Mouse (Mus musculus): ENCODE measurements around the gene Slc10a7. TPM values are rescaled to one million over a fixed set of nuclear protein-coding genes. Genes with fewer than 3 reads are reported as not detected.
"Not testable (repeated sequence)": the region's sequence is repeated elsewhere in the genome, so short reads cannot be mapped to it uniquely, and the experiment has no call there.

The Slc10a7 gene
- polyA plus RNA-seq, 1 experiment from 2014 or later, result 7.1 TPM

DNA sequence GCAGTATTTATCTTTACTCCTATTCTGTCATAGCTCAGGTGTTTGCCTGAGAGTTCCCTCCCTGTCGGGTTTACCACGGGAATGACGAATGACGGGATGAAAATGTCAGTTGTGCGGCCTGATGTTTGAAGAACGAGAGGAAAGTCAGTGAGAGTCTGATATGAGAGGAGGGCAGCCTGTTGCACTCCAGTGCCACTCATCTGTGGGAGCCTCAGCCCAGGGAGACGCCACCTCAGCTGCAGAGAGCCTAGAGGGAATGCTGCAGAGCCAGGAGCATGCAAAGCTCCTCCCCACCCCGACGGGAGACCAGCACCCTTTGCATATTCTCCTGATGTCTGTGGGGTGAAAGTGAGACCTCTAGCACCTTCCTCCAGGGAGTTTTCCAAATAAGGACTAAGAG lies 196.8 kb downstream of the Slc10a7 start:
- no peak overlapping the region for H3K27ac ChIP-seq (ENCODE audit: low read depth, low read length)
- ATAC-seq (ENCODE audit: low read depth), result no peak
- H3K4me2 ChIP-seq (ENCODE audit: low read depth, low read length), result no peak overlapping the region
- 58% methylated on average over 9 of the region's 9 CpGs for WGBS
- no peak overlapping the region for H3K4me3 ChIP-seq (ENCODE audit: low read depth, low read length)
- H3K27me3 ChIP-seq (ENCODE audit: control insufficient read depth, insufficient read depth, low read length), result no peaks in the 10 kb centered on the region
- no peak overlapping the region for H3K9ac ChIP-seq (replicated peaks; ENCODE audit: low read depth, low read length)
- H3K4me1 ChIP-seq (ENCODE audit: control insufficient read depth, insufficient read depth, low read length), result no peaks in the 10 kb centered on the region
- H3K36me3 ChIP-seq (ENCODE audit: control insufficient read depth, insufficient read depth, low read length), result no peaks in the 10 kb centered on the region
- no peaks in the 10 kb centered on the region for H3K9me3 ChIP-seq (ENCODE audit: control insufficient read depth, low read length)

DNA sequence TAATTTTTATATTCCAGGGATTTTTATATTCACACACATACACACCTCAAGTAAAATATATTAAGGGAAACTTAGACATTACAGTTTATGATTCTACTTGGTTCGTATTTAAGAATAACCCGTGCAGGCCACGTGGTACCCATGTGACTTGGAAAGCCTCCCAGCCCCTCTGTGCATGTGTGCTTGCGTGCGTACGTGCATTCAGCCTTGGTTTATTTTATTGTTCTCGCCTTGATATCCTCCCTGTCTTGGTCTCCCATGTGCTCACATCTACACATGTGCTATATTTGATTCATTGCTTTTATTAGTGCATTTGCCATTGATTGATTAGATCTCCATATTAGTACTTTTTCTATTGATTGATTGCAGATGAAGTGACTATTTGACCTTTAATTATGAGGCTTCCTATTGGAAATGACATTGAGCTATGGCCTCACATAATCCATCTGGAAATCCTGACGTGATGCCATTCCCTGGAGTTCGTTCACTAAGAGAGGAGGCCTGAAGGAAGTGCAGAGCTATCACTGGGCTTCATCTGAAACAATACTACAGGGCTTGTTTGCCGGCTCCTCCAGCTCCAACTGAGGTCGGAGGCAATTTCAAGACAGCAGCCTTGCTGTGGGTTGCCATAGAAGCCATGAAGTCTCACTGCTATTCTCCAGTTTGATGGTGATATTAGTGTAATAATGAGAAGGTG lies 200.9 kb downstream of the Slc10a7 start:
- Histone ChIP-seq H3K4me3 (ENCODE audit: low read depth, low read length) (no peak overlapping the region), H3K27ac (ENCODE audit: low read depth, low read length) (no peak overlapping the region), H3K4me1 (ENCODE audit: control insufficient read depth, insufficient read depth, low read length) (no peaks in the 10 kb centered on the region), H3K36me3 (ENCODE audit: control insufficient read depth, insufficient read depth, low read length) (no peaks in the 10 kb centered on the region), H3K27me3 (ENCODE audit: control insufficient read depth, insufficient read depth, low read length) (no peaks in the 10 kb centered on the region), H3K9me3 (ENCODE audit: control insufficient read depth, low read length) (no peaks in the 10 kb centered on the region), H3K4me2 (ENCODE audit: low read depth, low read length) (no peak overlapping the region), H3K9ac (replicated peaks; ENCODE audit: low read depth, low read length) (no peak overlapping the region)
- WGBS, result 57% methylated on average over 11 of the region's 11 CpGs
- peak; percentile 66 for ATAC-seq (ENCODE audit: low read depth)

DNA sequence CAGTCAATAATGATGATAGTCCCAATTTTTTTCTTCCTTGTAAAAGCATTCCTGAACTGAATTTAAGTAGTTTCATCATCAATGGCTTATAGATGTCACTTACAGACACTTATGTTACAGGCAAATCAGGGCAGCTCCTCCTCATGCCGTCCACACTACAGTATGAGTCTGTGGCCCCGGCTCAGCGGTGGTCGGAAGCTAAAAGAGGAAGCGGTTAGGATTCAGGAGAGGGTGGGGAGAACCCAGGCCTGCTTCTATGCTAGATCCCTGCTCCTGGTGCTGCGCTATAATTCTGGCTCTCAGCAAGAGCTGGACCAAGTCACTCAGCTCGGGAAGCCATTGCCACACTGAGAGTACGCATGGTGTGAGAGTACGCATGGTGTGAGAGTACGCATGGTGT lies 201.8 kb downstream of the Slc10a7 start:
- 89% methylated on average over 10 of the region's 10 CpGs for WGBS
- no peaks in the 10 kb centered on the region for H3K27me3 ChIP-seq (ENCODE audit: control insufficient read depth, insufficient read depth, low read length)
- no peak overlapping the region for H3K27ac ChIP-seq (ENCODE audit: low read depth, low read length)
- no peak overlapping the region for H3K4me3 ChIP-seq (ENCODE audit: low read depth, low read length)
- H3K36me3 ChIP-seq (ENCODE audit: control insufficient read depth, insufficient read depth, low read length), result no peaks in the 10 kb centered on the region
- H3K4me1 ChIP-seq (ENCODE audit: control insufficient read depth, insufficient read depth, low read length), result no peaks in the 10 kb centered on the region
- no peak for ATAC-seq (ENCODE audit: low read depth)
- no peak overlapping the region for H3K4me2 ChIP-seq (ENCODE audit: low read depth, low read length)
- no peak overlapping the region for H3K9ac ChIP-seq (replicated peaks; ENCODE audit: low read depth, low read length)
- no peaks in the 10 kb centered on the region for H3K9me3 ChIP-seq (ENCODE audit: control insufficient read depth, low read length)

DNA sequence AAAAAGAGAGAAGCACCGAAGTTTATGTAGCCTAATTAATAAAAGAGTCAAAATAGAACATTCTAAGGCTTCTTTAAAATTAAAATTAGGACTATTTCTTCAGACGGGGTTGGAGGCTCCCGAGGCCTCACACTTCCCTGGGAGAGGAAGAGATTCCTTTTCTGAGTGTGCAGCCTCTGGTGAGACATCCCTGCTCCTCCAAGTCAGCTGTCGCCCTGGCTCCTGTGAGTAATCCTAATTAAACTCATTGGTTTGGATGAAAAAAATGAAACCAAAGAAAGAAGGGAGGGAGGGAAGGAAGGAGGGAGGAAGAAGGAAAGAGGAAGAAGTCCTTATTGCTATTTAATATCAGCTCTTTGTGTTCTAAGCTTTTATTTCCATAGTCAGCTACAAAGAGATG lies 205.7 kb downstream of the Slc10a7 start:
- H3K27me3 ChIP-seq (ENCODE audit: control insufficient read depth, insufficient read depth, low read length), result no peaks in the 10 kb centered on the region
- H3K9ac ChIP-seq (replicated peaks; ENCODE audit: low read depth, low read length), result no peak overlapping the region
- H3K36me3 ChIP-seq (ENCODE audit: control insufficient read depth, insufficient read depth, low read length), result no peaks in the 10 kb centered on the region
- no peak overlapping the region for H3K4me3 ChIP-seq (ENCODE audit: low read depth, low read length)
- no peaks in the 10 kb centered on the region for H3K4me1 ChIP-seq (ENCODE audit: control insufficient read depth, insufficient read depth, low read length)
- no peak for ATAC-seq (ENCODE audit: low read depth)
- H3K4me2 ChIP-seq (ENCODE audit: low read depth, low read length), result no peak overlapping the region
- 70% methylated on average over 4 of the region's 4 CpGs for WGBS
- no peaks in the 10 kb centered on the region for H3K9me3 ChIP-seq (ENCODE audit: control insufficient read depth, low read length)
- no peak overlapping the region for H3K27ac ChIP-seq (ENCODE audit: low read depth, low read length)

DNA sequence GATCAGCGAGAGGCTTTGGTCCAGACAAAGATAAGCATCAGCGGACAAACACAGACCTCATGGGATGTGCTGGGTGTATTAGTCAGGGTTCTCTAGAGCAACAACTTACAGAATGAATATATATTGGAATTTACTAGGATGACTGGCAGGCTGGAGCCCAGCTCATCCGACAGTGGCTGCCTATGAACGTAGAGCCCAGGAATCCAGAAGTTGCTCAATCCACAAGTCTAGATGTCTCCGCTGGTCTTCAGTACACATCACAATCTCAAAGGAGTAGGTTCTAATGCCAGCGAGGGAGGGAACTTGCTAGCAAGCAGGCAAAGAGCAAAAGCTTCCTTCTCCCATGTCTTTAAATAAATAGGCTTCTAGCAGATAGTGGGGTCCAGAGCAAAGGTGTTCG lies 207.4 kb downstream of the Slc10a7 start:
- 95% methylated on average over 7 of the region's 7 CpGs for WGBS
- Histone ChIP-seq H3K27ac (ENCODE audit: low read depth, low read length) (no peak overlapping the region), H3K4me1 (ENCODE audit: control insufficient read depth, insufficient read depth, low read length) (no peaks in the 10 kb centered on the region), H3K36me3 (ENCODE audit: control insufficient read depth, insufficient read depth, low read length) (no peaks in the 10 kb centered on the region), H3K27me3 (ENCODE audit: control insufficient read depth, insufficient read depth, low read length) (no peaks in the 10 kb centered on the region), H3K9ac (replicated peaks; ENCODE audit: low read depth, low read length) (no peak overlapping the region), H3K4me2 (ENCODE audit: low read depth, low read length) (no peak overlapping the region), H3K9me3 (ENCODE audit: control insufficient read depth, low read length) (no peaks in the 10 kb centered on the region), H3K4me3 (ENCODE audit: low read depth, low read length) (no peak overlapping the region)
- no peak for ATAC-seq (ENCODE audit: low read depth)

DNA sequence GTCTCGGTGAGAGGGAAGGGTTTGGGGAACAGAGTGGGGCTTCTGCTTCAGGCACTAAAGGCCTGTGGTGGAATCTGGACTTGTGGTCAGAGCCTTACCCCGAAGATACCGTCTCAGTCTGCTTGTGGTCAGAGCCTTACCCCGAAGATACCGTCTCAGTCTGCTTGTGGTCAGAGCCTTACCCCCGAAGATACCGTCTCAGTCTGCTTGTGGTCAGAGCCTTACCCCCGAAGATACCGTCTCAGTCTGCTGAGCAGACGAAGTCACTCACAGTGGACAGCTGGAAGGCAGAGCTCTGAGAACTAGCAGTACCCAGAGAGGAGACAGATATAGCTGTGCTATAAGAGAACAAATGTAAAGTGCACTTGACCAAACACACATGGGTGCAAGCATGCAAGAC lies 208.0 kb downstream of the Slc10a7 start:
- not testable (repeated sequence) for H3K9ac ChIP-seq (replicated peaks; ENCODE audit: low read depth, low read length); H3K36me3 ChIP-seq (ENCODE audit: control insufficient read depth, insufficient read depth, low read length); H3K27ac ChIP-seq (ENCODE audit: low read depth, low read length); H3K27me3 ChIP-seq (ENCODE audit: control insufficient read depth, insufficient read depth, low read length); H3K4me2 ChIP-seq (ENCODE audit: low read depth, low read length); ATAC-seq (ENCODE audit: low read depth); H3K9me3 ChIP-seq (ENCODE audit: control insufficient read depth, low read length); H3K4me1 ChIP-seq (ENCODE audit: control insufficient read depth, insufficient read depth, low read length); H3K4me3 ChIP-seq (ENCODE audit: low read depth, low read length)
- 92% methylated on average over 10 of the region's 10 CpGs for WGBS

DNA sequence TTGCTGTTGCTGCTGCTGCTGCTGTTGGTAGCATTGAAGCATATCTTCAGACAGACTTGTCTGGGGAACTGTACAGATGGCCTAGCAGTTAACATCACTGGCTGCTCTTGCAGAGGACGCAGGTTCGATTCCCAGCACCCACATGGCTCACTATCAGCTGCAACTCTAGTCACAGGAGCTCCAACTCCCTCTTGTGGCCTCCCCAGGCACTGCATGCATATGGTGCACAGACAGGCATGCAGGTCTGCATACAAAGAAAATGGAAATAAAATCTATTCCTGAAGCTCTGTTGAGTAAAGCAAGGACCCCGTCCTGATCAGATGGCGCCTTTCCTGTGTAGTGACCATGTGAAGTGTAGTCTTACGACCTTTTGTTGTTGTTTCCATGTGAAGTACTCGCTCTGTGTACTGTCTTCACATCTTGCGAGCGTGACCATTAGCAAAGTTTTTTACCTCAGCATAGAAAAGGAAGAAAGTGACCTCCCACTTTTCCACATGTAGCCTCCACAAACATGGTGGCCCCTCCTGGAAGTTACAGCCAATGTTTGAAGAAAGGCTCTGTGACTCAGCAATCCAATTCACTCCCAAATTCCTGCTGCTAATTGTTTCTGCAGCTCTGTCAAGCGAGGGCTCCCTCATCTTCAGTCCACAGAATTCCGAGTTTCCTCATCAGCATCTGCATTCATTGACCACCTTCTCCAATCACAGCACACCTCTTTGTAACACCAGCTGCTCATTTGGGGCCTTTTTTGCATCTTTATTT lies 210.3 kb downstream of the Slc10a7 start:
- H3K27me3 ChIP-seq (ENCODE audit: control insufficient read depth, insufficient read depth, low read length), result no peaks in the 10 kb centered on the region
- no peak overlapping the region for H3K27ac ChIP-seq (ENCODE audit: low read depth, low read length)
- H3K4me2 ChIP-seq (ENCODE audit: low read depth, low read length), result no peak overlapping the region
- H3K36me3 ChIP-seq (ENCODE audit: control insufficient read depth, insufficient read depth, low read length), result no peaks in the 10 kb centered on the region
- H3K9ac ChIP-seq (replicated peaks; ENCODE audit: low read depth, low read length), result no peak overlapping the region
- no peaks in the 10 kb centered on the region for H3K4me1 ChIP-seq (ENCODE audit: control insufficient read depth, insufficient read depth, low read length)
- H3K9me3 ChIP-seq (ENCODE audit: control insufficient read depth, low read length), result no peaks in the 10 kb centered on the region
- WGBS, result 69% methylated on average over 10 of the region's 10 CpGs
- H3K4me3 ChIP-seq (ENCODE audit: low read depth, low read length), result no peak overlapping the region
- ATAC-seq (ENCODE audit: low read depth), result no peak

DNA sequence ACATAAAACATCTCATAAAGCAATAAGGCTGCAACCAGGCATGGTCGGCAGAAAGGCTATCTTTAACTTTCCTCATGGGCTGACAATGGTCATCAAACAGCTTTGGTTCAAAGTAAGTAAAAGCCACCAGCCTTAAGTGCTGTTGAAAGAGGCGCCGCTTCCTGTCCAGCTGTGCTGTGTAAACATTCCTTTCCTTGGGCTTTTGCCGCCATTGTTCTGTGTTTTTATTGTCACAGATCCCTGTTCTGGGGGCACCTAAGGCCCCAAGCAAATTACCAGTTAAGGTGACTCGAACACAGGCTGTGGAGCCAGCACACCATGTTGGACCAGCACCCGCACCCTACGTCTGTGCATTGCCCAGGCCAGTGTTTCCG lies 210.9 kb downstream of the Slc10a7 start:
- WGBS, result 38% methylated on average over 8 of the region's 8 CpGs
- ATAC-seq (ENCODE audit: low read depth), result no peak
- no peak overlapping the region for H3K4me3 ChIP-seq (ENCODE audit: low read depth, low read length)

DNA sequence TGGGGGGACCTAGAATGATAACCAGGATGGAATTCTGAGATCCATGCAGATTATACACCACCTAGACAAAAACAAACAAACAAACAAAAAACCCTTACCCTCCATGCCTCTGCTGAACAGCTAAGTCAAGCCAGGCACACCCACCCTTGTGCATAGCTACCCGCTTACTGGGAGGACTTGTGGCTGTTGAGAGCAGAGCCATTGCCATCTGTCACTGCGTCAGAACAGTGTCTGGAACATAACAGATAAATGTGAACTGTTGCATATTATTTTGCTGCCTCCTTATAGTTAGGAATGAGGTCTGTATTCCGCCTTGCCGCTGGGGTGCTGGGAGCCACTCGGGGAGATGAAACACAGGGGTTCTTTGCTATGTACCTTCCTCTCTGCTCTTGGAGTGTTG lies 212.4 kb downstream of the Slc10a7 start:
- Histone ChIP-seq H3K27me3 (ENCODE audit: control insufficient read depth, insufficient read depth, low read length) (no peaks in the 10 kb centered on the region), H3K27ac (ENCODE audit: low read depth, low read length) (no peak overlapping the region), H3K9ac (replicated peaks; ENCODE audit: low read depth, low read length) (no peak overlapping the region), H3K36me3 (ENCODE audit: control insufficient read depth, insufficient read depth, low read length) (no peaks in the 10 kb centered on the region), H3K4me3 (ENCODE audit: low read depth, low read length) (no peak overlapping the region), H3K9me3 (ENCODE audit: control insufficient read depth, low read length) (no peaks in the 10 kb centered on the region), H3K4me1 (ENCODE audit: control insufficient read depth, insufficient read depth, low read length) (no peaks in the 10 kb centered on the region), H3K4me2 (ENCODE audit: low read depth, low read length) (no peak overlapping the region)
- no peak for ATAC-seq (ENCODE audit: low read depth)
- 90% methylated on average over 5 of the region's 5 CpGs for WGBS

More for the DNA sequence above, 210.9 kb downstream of the Slc10a7 start:
- Histone ChIP-seq H3K9ac (replicated peaks; ENCODE audit: low read depth, low read length) (no peak overlapping the region), H3K36me3 (ENCODE audit: control insufficient read depth, insufficient read depth, low read length) (no peaks in the 10 kb centered on the region), H3K9me3 (ENCODE audit: control insufficient read depth, low read length) (no peaks in the 10 kb centered on the region), H3K4me1 (ENCODE audit: control insufficient read depth, insufficient read depth, low read length) (no peaks in the 10 kb centered on the region), H3K4me2 (ENCODE audit: low read depth, low read length) (no peak overlapping the region), H3K27me3 (ENCODE audit: control insufficient read depth, insufficient read depth, low read length) (no peaks in the 10 kb centered on the region), H3K27ac (ENCODE audit: low read depth, low read length) (no peak overlapping the region)

Data from neural tube, embryonic 14.5 days (tissue).